Mouse (Mus musculus): ENCODE results near the gene Nek9.
"Not testable (repeated sequence)": the region's sequence is repeated elsewhere in the genome, so short reads cannot be mapped to it uniquely, and the experiment has no call there.

The Nek9 gene

DNA sequence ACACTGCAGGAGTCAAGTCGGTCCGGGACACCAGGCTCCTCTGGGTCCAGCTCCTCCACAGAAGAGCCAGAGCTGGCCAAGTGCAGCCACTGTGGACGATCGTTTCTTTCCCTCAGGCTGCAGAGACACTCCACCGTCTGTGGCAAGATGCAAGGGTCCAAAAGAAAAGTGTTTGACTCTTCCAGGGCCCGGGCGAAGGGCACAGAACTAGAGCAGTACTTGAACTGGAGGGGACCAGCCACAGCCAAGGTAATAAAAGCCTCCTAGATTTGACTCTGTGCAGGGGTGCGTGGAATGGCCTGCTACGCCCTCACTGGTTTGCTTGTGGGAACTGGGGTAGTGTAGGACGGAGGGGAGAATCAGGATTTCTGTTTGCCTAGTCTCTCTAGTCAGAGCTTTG lies 48.5 kb downstream of the Nek9 start:
- DNase-seq (ENCODE audit: extremely low spot score, low spot score) = no peak

DNA sequence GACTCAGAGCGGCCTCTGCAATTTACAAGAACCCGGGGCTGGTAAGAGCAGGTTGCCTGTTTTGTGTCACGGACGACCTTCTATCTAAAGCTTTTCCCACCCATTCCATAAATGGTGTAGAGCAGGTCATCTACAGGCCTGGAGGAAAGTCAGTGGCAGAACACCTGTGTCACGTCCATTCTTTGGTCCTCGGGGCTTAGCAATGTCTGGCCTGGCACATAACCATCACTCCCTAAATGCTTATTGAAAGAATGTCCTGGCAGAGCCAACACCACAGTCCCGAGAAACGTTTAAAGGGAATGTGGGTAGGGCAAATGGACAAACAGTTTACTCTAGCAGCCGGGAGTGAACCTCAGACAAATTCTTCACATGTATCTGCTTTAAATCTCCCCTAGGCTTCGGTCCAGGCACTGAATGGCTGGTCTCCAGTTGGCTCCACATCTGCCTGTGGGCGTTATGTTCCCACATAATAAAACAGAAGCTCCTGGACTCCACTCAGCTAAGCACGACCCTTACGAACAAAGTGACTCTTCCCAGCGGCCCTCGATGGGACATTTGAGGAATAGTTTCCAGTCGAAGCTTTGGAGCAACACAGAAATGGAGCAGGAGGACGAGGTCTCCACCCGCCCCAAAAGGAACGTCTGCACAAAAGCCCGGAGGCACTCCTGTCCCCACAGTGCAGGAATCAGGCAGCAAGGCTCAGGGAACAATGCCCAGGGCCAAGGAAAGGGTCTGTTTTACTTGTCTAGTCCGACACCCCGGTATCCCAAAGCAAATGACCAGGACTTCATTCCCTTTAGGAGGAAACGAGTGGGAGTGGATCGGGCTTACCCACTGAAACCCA lies 49.8 kb downstream of the Nek9 start:
- no peak for DNase-seq (ENCODE audit: extremely low spot score, low spot score)

DNA sequence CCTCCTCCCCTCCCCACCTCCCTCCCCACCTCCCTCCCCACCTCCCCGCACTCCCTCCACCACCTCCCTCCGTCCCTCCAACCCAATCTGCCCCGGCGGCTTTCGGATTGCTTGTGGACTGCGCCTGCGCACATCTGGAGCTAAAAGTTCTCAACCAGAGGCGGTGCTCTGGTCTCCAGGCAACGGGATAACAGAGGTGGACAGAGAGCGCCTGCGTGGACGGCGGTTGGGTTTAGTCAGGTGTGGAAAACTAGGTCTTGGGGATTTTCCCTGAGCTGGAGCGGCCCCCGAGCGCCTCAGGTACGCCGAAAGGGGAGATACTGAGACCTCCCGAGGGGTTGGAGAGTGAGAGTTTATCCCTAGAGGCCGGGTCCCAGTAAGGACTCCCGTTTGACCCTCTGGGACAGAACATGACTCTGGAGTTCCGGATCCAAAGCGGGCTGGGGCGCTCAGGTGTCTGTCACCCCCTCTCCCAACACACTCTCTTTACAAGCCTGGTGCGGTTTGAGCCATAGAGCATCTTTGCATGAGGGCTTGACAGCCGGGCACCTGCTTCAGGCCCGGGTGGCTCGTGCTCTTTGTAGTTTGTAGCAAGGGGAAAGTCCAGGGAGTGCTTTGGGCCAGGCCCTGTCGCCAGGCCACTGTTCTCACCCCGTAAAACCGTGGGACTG lies 50.5 kb downstream of the Nek9 start, which contains the start of gene Zc2hc1c:
TSS of gene Zc2hc1c (plus strand) at position 106 of the 671 bp plus-strand sequence.
- peak; percentile 91 for DNase-seq (ENCODE audit: extremely low spot score, low spot score)

DNA sequence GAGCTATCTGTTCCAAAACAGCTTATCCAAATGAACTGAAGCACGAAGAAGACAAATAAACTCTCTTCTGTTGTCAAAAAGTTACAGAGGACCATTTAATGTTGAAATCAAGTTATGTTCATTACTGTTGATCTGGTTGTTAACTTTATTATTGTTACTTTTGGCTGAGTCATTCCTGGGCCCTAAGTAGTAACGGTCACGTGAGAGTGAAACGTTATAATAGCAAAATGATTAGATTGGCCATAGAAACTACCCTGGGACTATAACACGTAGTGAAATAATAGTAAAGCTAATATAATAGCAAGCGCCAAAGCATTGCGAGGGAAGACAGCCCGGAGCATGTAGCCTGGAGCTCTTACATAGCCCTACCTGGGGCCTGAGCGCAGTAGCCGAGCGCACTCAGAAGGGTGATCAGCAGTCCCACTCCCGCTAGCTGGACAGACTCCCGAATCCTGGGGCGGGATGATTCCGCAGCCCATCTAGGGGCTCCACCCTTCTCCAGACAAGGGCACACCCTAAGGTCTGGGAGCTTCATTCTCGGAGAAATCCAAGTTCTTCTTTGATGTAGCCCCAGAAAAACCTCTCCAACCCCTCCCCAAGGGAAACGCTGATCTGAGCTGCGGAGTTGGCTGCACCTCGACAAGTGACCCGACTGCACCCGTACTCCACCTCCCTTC lies 51.2 kb downstream of the Nek9 start, which contains the start of gene Acyp1:
TSS of gene Acyp1 (minus strand) at position 630 of the 677 bp plus-strand sequence.
- DNase-seq (ENCODE audit: extremely low spot score, low spot score) = no peak

DNA sequence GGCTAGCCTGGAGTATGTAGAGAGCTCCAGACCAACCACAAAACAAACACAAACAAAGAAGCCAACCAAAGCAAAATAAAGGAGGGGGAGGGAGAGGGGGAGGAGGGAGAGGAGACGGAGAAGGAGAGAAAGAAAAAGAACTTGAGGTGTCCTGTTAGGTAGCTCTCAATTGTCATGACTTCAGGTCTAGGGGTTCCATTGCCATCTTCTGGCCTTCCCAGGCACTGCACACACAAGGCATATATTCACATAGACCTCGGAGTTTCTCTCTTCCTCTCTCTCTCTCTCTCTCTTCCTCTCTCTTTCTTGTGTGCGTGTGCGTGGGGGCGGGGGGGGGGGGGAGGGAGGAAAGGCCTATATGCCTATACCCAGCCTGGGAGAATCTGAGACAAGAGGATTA lies 52.2 kb downstream of the Nek9 start:
- no peak for DNase-seq (ENCODE audit: extremely low spot score, low spot score)

DNA sequence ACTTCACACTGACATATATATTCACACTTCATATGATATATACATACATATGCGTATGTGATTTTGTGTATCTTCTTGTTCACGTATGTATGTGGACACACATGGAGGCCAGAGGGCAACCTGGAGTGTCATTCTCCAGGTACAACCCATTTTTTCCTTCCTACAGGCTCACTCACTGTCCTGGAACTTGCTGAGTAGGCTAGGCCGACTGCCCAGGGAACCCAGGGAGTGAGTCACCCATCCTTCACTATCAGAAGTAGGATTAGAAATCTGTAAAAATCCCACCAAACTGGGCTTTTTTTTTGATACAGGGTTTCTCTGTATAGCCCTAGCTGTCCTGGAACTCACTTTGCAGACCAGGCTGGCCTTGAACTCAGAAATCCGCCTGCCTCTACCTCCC lies 54.2 kb downstream of the Nek9 start:
- no peak for DNase-seq (ENCODE audit: extremely low spot score, low spot score)

DNA sequence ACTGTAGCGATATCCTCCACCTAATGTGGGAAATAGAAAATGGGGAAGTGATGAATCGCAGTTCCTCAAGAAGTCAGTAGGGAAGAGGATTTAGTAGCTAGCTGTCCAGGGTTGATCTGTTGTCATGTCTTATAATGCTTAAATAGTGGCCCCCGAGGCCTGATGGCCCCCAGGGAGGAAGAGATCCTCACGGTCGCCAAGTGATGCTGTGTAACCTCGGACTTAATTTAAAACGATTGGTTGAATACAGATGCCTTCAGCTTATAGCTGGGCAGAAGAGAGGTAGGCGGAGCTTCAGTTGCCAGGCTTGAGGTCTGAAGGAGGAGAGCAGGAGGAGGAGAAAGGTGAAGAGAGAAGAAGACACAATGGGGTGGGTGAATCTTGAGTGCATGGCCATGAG lies 54.8 kb downstream of the Nek9 start:
- no peak for DNase-seq (ENCODE audit: extremely low spot score, low spot score)

DNA sequence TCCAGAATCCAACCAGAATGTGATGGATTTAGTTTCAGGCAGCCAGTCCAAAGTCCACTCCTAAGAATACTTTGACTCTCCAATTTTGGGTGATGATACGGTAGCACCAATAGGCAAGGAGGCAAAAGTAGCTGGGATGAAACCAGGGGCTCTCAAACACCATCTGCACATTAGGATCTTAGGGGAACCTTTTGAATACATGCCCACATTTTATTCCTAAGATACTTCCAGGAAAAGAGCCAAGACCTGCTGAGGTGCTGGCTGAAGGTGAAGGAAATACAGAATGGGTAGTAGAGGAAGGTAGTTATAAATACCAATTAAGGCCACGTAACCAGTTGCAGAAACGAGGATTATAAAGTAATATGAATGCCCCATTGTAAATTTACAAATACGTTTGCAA lies 57.4 kb downstream of the Nek9 start:
- DNase-seq (ENCODE audit: extremely low spot score, low spot score) = not testable (repeated sequence)

DNA sequence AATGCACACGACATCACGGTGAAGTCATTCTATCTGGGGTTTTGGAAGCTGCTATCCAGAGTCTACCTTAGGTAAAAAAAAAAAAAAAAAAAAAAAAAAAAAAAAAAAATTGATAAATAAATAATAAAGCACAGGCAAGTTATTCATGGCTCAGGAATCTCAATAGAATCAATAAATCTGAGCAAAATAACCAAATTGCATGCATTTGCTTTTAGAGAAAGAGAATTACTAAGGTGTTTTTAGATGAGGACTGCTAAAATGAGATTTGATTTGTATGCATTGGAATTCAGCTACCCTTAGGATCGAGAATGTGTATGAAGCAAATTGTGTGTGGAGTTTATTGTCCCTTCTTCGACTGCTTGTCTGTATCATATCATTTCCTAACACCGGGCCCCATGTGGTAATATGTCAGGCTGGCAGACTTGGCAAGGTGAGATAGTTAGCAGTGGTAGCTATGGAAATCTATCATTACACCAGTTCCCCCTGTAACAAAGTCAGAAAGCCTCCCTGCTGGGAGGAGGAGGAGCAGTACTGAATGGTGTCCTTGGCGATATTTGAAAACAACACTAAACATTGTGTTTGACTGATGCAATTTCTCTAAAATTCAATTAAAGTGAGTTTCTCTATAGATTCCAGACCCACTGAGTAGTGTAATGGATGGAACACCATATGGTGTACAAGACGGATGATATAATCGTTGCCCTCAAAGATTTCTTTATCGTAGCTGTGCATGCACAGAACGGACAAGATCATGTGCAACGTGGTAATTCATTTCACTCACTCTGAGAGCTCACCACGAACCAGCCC lies 58.1 kb downstream of the Nek9 start:
- DNase-seq (ENCODE audit: extremely low spot score, low spot score) = no peak

DNA sequence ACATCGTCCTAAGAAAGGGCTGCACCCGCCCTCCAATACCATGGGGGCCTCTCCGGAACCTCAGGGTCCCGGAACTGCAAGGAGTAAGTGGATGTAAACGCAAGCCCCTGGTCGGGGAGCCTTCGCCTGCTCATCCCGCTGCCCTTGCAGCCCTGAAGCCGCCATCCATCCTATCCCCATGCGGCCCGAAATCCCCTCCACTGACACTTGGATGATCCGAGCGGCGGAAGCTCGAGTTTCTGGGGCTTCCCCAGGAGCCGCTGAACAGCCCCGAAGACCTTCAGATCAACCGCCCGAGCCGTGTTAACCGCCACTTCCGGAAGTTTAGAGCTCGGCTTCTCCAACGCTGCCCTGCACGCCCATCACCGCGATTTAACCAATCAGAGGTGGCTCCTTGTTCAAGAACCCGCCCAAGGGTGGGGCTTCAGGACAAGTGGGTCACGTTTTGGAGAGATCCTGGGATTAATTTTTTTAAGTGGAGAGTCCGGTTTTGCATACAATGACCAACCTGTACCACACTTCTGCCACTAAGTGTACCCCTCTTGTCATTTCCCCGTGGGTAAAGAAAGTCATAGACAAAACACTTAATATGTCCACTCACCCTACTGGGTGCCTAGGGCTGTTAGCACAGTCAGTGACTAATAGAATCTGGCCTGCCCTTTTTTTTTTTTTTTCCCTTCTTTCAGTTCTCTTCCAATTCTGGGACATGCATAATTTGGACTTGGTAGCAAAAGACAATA lies 58.9 kb downstream of the Nek9 start:
- DNase-seq (ENCODE audit: extremely low spot score, low spot score) = peak; percentile 95

DNA sequence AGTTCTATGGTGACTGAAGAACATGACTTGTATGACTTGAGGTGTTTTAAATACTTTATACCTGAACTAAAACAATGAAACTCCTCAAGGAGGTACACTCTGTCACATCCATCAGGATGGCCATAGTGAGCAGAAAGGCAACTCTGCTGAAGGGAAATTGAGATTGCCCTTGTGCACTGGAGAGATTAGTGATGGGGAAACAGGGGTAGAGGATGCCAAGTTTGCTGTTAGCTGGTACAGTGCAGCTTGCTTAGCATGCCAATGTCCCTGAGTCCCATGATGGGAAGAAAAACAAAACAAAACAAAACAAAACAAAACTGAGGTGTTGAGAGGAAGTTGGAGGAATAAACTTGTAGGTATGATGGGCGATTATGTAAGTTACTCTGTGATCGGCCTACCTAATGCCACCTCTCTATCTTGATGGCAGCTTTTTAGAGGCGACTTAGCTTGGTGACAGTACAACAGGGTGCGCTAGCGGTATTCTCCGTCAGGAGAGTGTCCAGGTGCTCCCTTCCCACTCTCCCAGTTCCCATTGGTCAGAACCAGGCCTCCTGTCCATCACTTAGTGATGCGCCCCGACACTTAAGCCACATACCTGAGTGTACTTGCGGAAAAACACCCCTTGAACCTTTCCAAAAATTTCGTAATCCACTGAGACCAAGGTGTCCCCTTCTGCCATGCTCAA lies 59.6 kb downstream of the Nek9 start:
- DNase-seq (ENCODE audit: extremely low spot score, low spot score) = no peak

DNA sequence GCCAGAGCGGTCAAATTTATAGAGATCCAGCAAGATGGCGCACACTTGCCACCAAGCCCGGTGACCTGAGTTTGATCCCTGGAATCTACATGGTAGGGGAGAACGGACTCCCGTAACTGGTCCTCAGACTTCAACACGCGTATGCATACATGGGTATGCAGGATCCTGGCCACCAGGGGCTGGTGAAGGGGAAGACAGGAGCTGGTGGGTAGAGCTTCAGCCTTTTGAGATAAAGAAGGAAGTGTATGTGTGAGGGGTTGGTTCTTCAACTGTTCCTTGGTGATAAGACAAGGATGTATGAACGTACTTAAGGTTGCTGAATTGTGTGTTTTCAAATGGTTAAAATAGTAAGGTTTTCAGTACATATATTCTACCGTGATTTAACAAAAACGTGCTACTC lies 60.2 kb downstream of the Nek9 start:
- DNase-seq (ENCODE audit: extremely low spot score, low spot score) = no peak

DNA sequence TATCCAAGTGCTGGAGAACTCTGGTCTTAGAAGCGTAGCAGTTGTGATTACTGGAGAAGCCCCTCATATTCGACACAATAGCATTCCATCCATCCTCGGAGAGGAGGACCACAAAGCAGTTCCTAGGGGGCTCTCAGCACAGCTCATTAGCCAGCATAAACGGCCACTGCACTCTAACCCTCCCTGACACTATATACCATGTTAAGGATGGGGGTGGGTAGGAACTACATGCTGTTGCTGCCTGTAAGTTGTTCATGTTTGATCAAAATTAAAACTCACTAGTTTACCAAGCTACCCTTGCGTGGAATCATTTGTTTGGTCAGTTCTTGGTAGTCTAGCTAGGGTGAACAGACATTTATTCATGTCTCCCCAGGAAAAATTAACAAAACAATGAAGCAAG lies 62.9 kb downstream of the Nek9 start:
- no peak for DNase-seq (ENCODE audit: extremely low spot score, low spot score)

DNA sequence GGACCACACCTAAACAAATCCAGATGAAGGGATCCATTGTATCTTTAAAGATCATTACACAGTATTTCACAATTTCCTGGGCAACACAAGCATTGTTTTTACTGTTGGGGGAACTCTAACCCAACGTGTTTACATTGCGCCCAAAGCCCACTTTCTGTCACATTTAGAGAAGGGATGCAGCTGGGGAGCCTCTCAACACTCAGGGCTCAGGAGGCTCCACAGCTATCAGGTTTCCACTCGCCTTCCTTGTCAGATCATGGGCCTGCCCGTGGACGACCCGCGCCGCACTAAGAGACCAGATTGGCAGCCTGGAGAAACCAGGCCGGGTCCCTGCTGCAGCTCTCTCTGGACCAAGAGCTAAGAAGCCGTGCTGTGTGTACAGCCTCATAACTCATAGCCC lies 65.7 kb downstream of the Nek9 start:
- no peak for DNase-seq (ENCODE audit: extremely low spot score, low spot score)

DNA sequence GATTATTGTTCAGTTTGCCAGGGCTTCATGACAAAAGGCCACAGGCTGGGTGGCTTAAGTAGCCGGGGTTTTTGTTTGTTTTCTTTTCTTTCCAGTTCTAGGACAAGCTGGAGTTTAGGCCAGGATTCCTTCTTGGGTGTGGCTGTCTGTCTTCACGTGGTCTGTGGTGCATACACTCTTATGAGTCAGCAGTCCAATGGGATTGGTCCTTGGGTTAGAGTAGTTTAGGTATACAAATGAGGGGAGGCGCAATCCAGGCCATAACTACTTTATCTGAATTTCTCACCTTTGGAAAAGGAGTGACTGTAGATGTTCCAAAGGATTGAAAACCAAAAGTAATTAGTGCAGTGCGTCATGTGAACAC lies 67.3 kb downstream of the Nek9 start:
- no peak for DNase-seq (ENCODE audit: extremely low spot score, low spot score)

DNA sequence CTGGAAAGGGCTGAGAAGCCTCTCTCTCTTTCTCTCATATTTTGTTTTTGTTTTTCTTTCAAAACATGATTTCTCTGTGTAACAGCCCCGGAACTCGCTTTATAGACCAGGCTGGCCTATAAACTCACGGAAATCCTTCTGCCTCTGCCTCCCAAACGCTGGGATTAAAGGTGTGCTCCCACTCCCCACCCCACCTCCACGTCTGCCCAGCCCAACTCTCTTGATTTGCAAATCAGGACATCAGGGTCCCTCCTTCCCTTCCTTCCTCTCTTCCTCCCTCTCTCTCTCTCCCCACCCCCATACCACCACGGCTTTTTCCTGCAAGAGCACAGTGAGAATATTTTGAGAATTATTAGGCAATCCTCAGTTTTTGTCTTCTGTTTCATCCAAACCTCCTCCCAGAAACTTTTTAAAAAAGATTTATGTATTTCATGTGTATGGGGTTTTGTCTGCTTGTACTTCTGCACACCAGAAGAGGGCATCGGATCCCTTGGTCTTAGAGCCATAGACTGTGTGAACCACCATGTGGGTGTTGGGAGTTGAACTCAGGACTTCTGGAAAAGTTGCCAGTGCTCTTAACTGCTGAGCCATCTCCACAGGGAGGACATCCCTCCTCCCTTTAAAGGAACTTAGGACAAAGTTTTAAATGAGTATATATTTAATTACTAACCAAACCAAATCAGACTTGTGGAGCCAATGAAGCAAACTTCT lies 67.9 kb downstream of the Nek9 start:
- DNase-seq (ENCODE audit: extremely low spot score, low spot score) = no peak

DNA sequence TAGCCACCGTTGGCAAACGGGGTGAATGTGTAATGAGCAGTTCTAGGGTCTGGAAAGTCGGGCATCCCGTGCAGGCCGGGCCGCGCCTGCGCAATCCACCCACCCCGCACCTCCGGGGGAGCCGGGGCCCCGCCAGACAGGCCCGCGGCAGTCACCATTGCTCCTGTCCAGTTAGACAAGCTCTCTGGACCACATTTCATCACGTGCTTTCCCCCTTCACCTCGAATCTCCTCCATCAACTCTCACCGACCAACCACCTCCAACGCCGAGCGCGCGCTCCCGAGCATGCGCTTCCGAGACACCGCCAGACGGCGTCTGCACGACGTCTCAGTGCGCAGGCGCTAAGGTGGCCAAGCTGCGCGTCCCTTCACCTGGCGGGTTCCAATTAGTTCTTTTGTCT lies 68.8 kb downstream of the Nek9 start, which contains the start of gene Mlh3:
TSS of gene Mlh3 (minus strand) at position 281 of the 400 bp plus-strand sequence.
- DNase-seq (ENCODE audit: extremely low spot score, low spot score) = peak; percentile 84

DNA sequence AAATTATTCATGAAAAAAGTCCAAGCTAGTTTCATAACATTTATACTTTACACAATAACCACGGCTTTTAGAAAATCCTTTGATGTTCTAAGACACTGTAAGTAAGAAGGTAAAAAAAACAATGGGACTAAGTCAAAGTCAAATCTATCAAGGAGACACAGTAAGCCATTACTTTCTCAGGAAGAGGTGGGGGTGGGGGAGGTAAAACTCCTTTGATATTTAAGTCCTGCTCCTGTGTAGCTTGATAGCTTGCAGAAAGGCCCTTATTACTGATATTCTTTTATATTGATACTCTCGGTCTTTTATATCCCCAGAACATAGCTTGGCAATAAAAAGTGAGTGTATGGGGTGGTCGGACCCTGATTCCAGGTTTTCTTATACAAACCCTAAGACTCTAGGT lies 69.3 kb downstream of the Nek9 start:
- DNase-seq (ENCODE audit: extremely low spot score, low spot score) = no peak

DNA sequence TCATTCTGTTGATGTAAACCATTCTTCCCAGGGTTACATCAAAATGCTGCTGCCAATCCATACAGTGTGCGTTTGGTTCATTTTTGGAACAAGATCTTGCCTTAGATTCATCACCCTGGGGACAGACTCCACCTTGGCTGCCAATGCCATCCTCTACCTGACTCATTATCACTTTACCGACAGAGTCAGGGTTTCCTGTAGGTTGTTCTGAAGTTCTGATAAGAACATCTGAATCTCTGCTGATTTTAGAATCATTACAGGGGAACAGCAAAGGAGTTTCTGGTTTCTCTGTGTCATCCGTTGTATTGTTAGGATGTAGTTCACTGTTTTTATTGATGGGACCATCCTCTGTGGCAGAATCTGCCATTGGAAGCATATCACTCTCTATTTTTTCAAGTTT lies 72.9 kb downstream of the Nek9 start:
- DNase-seq (ENCODE audit: extremely low spot score, low spot score) = no peak
